ENCODE assay signal across 1 mouse cellular context in genomic region chr10:13868371-13869321, GRCm38 (mm10).
TF ChIP-seq lines count a peak whose summit lies in the region.

Gene Aig1 (minus strand): TSS chr10:13868980.

TF ChIP-seq in CH12.LX, 34 proteins besides CTCF, POLR2A, EP300 and RAD21 (continued from another document):
- TF ChIP-seq IRF4 (IDR thresholded peaks at IDR 0.05; ENCODE audit: low read depth, low read length) (no peak), TCF12 (IDR thresholded peaks at IDR 0.05; ENCODE audit: low read depth, low read length) (peak; percentile 34; the same call in 1 of the 2 replicates), NELFE (IDR thresholded peaks at IDR 0.05; ENCODE audit: low read depth, low read length) (no peak), ZC3H11A (IDR thresholded peaks at IDR 0.05; ENCODE audit: low read depth, low read length) (no peak), MYC (IDR thresholded peaks at IDR 0.05; ENCODE audit: low read depth, low read length) (no peak), TBP (conservative IDR thresholded peaks at IDR 0.05; ENCODE audit: low read depth, low read length) (no peak), MAX (IDR thresholded peaks at IDR 0.05; ENCODE audit: low read length) (no peak), JUN (IDR thresholded peaks at IDR 0.05; ENCODE audit: insufficient read depth, low read depth, low read length) (no peak)
